Mouse (Mus musculus) right cerebral cortex, adult 2 months (tissue): ENCODE data around the gene Sppl2c.

ENCODE experiments used
- DNase-seq, 2 experiments: peaks; one replicate each; pipeline ENCODE4 v3.0.0; 2021 to 2022; ENCODE audit warnings: low spot score in 2 of 2

Gene Sppl2c

DNA sequence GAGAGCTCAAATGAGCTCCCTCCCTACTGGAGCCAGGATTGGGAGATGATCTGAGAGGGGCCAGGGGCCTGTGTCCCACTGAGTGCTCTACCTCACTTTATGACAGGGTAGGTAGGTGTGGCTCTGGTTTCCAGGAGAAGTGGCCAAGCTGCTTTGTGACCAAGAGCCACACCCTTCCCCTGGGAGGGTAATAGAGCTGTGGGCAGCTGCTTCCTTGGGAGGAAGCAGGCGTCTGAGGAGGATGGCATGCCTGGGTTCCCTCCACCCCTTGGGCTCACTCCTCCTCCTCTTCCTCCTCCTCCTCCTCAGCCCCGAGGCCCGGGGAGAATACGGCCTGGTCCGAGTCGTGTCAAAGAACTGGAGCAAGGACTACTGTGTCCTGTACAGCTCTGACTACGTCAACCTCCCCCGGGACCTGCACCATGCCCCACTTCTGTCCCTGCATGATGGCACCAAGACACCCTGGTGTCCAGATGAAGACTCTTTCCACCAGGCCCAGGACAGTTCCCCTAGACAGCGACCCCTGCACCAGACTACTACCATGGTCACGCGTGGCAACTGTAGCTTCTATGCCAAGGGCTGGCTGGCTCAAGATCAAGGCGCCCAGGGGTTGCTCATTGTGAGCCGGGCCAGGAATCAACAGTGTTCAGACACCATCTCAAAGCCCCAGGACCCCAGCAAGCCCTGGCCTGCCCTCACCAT is at the start of gene Sppl2c:
Gene Sppl2c, plus strand, starts transcription at position 193 of the 702 bp plus-strand sequence.
- DNase-seq = no peak

DNA sequence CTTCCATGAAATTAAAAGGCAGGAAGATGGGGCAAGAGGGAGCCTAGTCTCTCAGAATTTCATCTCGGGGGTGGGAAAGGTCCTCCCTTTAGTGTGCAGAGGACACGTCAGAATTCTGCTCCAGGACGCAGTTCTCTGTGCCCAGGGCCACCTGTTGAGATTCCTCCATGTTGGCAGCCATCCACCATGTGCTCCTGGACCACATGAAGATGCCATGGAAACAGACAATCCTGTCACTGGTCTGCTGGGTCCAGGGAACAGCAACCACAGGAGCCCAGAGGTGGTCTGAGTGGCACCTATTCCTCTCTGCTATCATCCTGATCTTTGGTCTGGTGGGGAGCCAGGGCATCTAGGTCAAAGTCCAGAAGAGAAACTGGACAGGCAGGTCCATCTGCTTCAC is 47.2 kb upstream of the Sppl2c start:
- DNase-seq = no peak

DNA sequence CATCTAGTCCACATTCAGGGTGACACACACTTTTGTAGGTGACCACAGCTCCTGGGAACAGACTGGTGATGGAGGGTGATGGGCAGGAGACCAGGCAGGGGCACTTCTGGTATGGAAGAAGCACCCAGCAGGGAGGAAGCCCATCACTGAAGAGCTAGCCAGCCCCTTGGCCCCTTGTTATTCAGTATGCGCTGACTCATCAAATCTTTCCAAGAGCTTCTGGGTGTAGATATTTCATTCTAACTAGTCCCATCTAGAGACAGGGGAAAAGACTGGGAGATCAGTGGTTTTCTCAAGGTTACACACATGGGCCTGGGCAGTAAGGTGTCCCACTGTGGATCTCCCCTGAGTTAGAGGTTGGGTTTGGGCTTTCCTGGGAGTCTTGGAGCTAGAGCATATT is 41.2 kb upstream of the Sppl2c start:
- DNase-seq = no peak

DNA sequence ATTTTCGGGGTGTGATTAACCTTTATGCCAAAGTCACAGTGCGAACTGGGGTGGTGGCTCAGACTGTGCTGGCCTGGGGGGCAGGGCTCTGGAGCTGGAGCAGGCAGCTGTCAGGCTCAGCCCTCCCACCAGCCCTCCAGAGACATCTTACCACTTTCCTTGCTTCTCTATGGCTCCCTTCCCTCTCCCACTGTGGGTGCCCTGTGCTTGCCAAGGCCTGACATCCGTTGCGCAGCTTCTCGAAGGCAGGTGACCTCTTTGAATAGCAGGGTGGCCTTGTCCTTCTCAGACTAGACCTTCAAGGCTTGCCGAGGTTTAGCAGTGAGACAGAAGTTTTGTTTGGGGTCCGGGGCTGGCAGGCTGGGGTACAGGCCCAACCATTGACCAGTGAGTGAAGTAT is 37.3 kb upstream of the Sppl2c start:
- no peak for DNase-seq

DNA sequence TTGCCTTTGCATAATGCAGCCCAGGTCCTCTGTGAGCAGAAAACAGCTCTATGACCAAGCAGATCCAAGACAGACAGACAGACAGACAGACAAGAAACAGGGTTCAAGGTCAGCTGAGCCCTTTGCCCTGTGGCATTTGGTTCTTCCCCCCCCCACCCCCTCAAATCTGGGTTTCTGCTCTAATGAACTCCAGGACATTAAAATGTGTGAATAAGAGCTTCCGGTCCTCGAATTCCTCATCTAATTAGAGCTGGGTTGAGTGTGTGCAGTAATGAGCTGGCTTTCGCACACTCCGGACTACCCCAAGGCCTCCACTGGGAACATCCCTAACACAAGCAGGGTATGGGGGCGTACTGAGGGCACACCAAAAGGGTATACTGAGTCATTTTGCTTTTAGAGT is 35.2 kb upstream of the Sppl2c start:
- no peak for DNase-seq

DNA sequence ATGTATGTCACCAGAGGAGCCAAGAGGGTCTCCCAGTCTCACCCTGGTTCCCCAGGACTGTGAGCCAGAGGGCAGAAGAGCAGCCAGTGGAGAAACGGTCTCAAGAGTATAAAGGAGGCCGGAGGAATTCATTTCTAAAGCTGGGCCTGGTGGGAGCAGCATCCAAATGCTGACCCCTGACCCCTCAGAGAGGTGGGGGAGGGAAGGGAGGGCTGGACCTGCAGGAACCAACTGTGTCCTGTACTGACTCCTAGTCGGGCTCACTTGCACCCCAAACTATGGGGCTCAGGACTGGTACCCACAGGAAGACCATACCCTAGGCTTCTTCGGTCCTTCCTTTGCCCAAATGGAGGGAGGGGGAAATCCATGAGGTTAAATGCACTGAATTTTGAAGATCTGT is 31.8 kb upstream of the Sppl2c start:
- no peak for DNase-seq

DNA sequence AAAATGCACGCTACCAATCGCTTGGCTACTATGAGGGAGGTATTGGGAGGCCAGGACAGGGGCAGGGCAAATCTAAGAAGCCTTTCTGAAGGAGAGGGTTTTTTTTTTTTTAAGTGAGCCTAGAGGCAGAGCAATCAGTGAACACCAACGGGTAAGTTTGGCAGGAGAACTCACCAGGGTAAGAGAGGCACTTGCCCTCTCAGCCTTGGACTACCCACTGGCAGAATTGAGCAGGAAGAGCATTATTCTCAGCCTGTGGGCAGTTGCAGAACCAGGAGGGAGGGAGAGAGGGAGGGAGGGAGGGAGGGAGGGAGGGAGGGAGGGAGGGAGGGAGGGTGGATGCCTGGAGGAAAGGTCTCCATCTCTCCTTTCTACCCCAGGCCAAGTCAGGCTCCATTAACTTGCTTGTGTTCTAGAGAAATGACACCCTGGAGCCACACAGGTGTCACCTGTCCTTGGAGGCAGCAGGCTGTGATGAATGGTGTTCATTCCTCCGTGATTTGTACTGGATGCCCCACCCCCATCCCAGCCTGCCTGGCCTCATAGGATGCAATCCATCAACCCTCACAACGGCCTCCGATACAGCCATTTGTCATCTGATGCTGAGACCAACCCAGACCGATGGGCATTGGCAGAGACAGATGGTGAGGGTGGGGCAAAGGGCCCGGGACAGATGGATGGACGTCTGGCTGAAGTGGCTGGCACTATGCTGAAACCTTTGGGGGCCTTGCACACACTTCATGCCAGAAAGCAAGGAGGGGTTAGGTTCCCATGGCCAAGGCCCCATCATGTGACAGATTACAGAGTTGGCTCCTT is 31.1 kb upstream of the Sppl2c start:
- DNase-seq = no peak

DNA sequence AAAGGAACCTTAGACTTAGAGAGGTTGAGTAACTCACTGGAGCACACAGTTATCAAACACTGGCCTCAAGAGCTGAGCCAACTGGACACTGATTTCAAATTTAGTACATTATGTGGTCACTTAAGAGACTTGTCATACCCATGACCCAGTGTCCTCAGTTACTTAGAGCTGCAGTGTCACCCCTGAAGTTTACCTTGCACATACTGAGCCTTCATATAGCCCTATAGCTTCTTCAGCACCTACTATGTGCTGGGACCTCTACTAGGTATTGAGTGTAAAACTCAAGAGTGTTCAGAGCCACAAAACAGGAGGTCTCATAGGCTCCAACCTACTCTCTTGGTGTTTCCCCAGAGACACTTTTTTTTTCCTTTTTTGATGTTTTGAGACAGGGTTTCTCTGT is 30.2 kb upstream of the Sppl2c start:
- DNase-seq = no peak

DNA sequence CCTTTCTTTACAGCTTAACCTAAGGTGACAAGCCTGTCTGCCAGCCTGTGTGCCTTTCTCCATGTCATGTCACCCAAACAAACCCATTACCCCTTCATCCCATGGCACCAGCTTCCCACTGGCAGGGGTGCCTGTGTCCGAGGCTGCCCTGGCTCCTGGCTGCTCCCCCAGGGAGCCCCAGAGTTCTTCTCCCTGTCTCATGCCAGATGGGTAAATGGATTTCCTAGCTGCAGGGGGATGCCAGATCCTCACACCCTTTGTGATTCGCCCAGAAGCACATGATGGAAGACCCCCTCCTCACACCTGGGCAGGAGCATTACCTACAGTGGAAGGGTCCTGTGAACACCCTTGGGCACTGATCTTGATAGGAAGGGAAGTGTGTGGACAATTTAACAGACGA is 29.7 kb upstream of the Sppl2c start:
- DNase-seq = no peak

DNA sequence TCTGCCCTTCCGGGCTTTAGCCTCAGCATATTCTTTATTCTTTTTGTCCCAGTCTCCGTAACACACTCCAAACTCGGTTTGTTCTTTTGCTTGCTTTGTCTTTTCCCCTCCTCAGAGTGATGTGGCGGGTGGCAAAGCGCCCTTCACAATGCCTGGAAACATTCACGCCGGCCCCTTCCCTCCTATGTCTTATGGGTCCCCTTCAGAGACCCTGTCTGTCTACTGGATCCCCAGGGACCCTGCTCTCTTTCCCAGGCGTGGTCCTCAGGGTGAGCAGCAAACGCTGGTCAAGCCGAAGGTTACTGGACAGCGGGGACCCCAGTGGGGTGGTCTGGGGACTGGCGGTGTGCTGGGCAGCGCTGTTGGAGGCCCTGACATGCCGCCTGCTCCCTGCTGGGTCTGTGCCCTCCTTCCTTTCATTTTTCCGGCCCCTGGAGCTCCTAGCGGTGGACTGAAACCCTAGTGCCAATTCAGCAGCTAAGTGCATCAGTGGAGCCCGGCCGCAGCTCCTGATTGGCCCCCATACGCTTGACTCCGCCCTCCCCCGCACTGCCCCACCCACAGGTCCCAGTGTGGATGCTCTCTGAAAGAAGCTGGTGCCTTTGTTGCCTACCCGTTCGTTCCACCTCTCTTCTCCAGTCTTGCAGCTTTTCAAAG is 28.4 kb upstream of the Sppl2c start:
- peak; percentile 83 to 86 for DNase-seq

DNA sequence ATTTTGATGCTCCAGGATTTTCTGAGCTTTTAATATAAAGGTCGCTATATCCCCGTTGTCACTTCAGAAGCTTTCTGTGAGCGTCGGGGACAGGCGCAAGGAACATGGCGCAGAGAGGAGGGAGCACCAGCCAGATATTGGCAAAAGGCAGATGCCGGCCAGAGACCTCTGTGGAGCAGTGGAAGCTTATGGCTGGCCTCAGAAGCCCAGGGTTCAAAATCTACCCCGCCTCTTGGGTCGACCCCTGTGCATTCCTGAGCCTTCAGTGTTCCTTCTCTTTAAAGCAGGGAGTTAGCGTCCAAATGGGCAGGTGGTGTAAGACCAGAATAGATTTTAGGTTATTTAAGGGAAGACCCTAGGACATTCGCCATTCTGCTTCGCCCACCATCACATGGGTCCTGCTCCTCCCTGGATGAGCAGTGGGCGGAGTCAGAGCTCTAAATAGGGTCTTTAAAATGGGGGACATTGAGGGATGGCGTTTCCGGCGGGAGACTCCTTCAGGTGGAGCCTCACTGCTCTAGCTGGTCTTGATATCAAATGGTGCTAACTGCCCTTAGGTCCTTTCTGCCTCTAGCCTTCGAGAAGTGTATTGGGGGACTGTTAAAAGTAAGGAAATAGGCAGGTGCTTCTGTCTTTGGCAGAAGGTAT is 27.7 kb upstream of the Sppl2c start:
- DNase-seq = no peak

DNA sequence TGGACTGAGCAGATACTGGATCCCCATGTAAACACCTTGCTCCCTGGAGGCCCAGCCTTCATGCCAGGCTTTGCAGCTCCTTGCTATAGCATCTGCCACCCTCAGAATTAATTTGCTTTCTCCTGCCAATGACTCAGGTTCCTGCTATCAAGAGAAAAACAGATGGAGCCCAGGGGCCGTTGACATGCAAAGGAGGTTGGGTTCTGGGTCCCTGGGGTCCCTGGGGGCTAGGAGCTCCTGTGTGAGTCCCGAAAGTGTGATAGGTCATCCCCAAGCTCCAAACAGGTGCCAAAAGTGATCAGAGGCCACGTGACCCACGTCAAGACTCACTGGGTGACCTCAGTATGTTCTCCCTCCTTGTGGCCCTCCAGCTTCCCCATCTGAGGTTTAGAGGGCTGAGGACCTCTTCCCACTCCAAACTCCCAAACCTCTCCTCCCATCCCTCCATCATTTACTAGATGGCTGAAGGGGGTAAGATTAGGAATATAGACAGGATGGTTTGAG is 26.3 kb upstream of the Sppl2c start:
- DNase-seq = no peak

DNA sequence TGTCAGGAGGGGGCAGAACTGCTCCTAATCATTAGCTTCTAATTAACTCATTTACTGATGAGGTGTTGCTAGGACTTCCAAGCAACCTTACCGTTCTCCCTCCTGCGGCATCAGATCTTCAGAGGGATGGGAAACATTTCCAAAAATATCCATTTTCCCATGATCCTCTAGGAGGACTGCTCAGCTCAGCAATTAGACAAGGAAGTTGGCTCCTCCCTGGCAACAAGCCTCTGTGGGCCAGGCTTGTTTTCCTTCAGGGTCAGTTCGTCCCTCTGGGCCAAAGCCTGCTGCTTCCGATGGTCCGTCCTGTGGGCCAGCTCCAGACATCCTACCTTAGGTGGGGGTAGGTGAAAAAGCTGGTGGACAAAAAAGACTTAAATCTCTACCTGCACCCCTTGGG is 25.0 kb upstream of the Sppl2c start:
- peak in 1 of 2 experiments; percentile 21 for DNase-seq

DNA sequence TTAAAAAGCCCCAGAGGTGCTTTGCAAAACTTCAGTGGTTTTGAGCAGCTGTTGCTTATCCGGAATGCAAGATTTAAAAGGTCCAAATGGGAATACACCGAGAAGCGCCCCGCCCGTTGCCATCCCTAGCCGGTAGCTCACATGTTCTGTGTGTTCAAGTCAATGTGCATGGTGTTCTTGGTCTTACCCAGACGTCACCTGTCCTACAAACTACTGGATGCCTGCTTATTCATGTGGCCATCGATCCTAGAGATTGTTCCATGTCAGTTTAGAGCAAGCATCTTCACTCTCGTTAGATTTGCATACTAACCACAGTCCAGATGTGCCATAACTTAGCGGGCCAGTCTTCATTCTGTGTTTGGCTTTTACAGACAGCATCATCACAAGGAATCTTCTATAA is 21.9 kb upstream of the Sppl2c start:
- no peak for DNase-seq

DNA sequence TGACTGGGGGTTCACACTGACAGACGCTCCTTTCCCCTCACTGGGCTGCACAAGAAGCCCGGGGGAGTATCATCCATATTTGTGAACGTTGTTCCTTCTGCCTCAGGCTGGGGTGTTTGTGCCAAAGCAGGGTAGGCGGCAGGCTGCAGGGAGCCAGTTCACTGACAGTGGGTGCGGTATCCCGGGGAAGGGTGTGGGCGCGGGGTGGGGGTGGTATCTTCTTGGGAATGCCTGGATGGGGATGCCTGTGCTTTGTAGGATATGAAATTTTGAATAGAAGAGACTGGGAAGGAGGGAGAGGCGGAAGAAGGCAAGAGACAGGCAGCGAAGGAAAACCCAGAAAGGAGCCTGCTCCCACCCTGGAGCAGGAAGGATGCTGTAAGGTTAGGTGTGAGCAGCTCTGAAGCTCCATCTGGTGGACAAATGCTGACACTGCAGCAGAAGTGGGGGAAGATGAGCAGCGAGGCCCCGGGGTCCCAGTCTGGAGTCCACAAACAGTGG is 14.8 kb upstream of the Sppl2c start:
- DNase-seq = peak; percentile 84 to 87

DNA sequence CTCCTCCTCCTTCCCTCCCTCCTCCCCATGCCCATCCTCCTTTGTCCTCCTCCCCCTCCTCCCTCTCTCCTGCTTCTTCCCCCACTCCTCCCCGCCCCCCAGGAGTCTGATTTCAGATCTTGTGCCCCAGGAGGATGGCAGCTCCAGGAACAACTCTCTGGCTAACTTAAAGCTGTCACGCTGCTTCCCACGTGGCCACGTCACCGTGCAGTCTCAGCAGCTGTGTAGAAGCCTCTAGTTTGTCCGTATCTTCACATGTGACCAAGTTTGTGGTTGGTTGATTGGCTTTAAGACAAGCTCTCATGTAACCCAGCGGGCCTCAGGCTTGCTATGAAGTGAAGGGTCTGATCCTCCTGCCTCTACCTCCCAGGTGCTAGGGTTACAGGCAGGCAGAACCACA is 7.2 kb upstream of the Sppl2c start:
- DNase-seq = peak; percentile 35 to 45

DNA sequence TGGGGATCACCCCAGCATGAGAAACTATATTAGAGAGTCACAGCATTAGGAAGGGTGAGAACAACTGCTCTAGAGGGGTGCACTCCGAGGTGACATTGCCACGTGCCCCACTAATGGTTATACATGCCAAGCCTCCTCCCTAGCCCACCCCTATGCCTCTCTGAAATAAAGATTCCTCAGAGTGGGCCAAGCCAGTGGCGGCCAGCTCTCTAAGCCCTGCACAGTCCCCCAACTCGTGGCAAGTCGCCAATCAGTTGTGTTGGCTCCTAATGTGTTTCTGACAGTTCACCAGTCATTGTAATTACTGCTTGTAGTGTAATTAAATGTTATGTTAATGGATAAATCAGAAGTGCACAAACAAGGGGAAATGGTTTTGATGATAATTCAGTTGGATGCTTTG is 6.3 kb upstream of the Sppl2c start:
- DNase-seq = no peak

DNA sequence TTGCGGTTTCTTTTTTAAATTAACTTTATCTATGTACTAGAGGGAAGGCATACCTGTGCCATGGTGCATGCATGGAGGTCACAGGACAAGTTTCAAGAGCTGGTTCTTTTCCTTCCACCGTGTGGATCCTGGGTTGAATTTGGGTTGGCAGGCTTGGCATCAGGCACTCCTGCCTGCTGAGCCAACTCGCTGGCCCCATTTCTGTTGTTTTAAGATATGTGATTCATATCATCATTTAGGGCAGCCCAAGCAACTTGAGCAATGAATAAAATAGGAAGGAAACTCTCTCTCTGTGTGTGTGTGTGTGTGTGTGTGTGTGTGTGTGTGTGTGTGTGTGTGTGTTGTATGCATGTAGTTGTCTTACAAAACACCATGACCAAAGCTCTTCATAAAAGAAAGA is 4.0 kb upstream of the Sppl2c start:
- DNase-seq = no peak

DNA sequence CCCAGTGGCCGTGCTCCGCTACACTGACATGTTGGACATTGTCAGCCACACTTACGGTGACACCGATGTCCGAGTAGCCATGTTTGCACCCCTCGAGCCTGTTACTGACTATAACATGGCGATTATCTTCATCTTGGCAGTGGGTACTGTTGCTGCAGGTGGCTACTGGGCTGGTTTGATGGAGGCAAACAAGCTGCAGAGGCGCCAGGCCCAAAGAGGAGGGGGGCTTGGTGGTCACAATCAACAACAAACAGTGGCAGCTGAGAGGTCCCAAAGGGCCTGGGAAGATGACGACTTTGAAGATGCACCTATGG is 667 bp downstream of the Sppl2c start:
- no peak for DNase-seq

DNA sequence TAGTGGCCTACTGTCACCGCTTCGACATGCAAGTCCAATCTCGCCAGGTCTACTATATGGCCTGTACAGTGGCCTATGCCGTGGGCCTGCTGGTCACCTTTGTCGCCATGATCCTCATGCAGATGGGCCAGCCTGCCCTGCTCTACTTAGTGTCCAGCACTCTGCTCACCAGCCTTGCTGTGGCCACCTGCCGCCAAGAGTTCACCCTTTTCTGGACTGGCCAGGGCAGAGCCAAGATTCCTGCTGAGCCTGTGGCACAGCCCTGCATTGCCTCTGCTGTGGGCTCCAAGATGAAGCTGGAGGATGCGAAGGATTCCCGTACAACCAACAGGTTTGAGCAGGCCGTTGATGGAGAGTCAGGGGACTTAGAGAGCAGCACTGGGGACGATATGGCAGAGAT is 1.6 kb downstream of the Sppl2c start:
- no peak for DNase-seq

DNA sequence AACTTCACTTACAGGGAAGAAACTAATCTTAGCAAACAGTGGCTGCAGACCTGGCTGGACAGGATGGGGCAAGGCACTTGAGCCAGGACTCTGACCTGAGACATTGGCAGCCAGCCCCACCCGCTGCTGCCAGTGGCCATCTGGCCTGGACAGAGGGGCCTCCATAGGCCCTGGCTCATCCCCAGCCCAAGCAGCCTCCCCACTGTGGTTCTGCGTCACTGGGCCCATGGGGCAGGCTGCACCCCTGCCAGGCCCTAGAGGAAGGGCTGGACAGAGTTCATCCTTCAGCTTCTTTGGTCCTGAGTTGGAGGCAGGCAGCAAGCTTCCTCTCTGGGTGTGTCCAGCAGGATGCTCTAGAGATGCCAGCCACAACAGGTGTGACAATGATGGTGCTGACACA is 3.9 kb downstream of the Sppl2c start:
- no peak for DNase-seq

DNA sequence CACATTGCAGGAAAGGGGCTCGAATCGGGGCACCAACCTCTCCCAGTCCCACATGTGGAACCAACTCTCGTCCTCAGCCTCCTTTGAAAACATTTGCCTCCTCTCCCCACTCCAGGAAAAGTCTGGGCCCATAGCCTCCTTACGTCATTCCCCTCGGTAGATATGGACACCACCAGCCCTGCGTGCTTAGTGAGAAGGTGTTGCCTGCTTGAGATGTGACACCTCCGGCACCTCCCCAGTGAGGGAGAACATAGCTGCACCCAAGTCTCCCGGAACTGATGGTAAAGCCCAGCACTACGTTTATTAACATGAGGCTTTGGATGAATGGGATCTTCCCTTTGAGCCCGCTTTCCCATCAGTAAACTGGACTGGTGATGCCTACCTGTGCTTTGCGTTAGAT is 9.3 kb downstream of the Sppl2c start:
- no peak for DNase-seq
